Mouse (Mus musculus) thymus, postnatal 4 days (tissue): ENCODE data around the gene Mettl23.
"Not testable (repeated sequence)": the region's sequence is repeated elsewhere in the genome, so short reads cannot be mapped to it uniquely, and the experiment has no call there.

ENCODE experiments used
- DNase-seq: peaks from one replicate; pipeline ENCODE4 v3.0.0; 2021

Mettl23 gene

GRCm38 (mm10) chr11:116848086-116848876, 5.2 kb downstream of the Mettl23 start:
- no peak for DNase-seq

GRCm38 (mm10) chr11:116848877-116849178, 5.8 kb downstream of the Mettl23 start:
- not testable (repeated sequence) for DNase-seq

GRCm38 (mm10) chr11:116849587-116849986, 6.5 kb downstream of the Mettl23 start:
- DNase-seq: no peak

- no peak for DNase-seq
Measured at GRCm38 (mm10) chr11:116850085-116850484, 7.0 kb downstream of the Mettl23 start.

GRCm38 (mm10) chr11:116850833-116851477, 7.9 kb downstream of the Mettl23 start:
- no peak for DNase-seq

DNA sequence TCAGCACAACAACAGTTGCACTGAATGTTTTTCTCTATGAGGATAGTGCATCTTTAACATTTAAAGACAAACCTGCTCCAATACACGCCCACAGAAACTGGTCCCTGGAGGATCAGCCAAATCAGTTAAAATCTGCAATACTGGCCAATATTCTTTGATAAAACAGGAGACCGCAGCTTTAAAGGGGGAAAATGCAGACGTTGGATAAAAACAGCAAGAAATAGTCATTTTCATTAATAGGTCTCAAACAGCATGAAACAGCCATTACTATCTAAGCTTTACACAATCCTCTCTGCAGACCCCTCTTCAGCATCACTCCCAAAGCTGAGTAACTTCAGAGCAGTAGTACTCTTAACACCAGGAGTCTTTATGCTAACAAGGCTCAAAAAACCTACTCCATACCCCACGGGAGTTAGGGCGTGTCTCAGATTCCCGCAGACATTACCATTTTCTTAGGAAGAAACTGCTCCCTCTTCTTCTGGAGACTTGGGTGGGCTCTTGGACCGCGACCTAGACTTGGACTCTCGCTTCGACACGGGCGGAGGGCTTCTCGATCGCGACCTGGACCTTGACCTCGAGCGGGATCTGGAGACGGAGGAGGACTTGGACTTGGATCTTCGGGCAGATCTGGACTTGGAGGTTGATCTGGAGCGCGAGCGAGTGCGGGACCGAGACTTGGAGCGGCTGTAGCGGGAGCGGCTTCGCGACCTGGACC, 8.7 kb downstream of the Mettl23 start:
- DNase-seq: no peak

GRCm38 (mm10) chr11:116852291-116852890, 9.3 kb downstream of the Mettl23 start, which contains the start of gene Mfsd11:
Gene Mfsd11, plus strand, starts transcription at chr11:116852440.
- DNase-seq: peak; percentile 88

GRCm38 (mm10) chr11:116852891-116853511, 9.9 kb downstream of the Mettl23 start, which contains the start of gene Srsf2:
Gene Srsf2, minus strand, starts transcription at chr11:116853094.
- DNase-seq: peak; percentile 97

- peak; percentile 98 for DNase-seq
Measured at GRCm38 (mm10) chr11:116853512-116853928, 10.4 kb downstream of the Mettl23 start.

- DNase-seq: no peak
Measured at GRCm38 (mm10) chr11:116854279-116854678, 11.2 kb downstream of the Mettl23 start.

- DNase-seq: no peak
Measured at GRCm38 (mm10) chr11:116857183-116857850, 14.2 kb downstream of the Mettl23 start.

- DNase-seq: no peak
Measured at GRCm38 (mm10) chr11:116864444-116864843, 21.4 kb downstream of the Mettl23 start.

- no peak for DNase-seq
Measured at GRCm38 (mm10) chr11:116865945-116866585, 23.0 kb downstream of the Mettl23 start.

GRCm38 (mm10) chr11:116868129-116868528, 25.1 kb downstream of the Mettl23 start:
- DNase-seq: no peak

DNA sequence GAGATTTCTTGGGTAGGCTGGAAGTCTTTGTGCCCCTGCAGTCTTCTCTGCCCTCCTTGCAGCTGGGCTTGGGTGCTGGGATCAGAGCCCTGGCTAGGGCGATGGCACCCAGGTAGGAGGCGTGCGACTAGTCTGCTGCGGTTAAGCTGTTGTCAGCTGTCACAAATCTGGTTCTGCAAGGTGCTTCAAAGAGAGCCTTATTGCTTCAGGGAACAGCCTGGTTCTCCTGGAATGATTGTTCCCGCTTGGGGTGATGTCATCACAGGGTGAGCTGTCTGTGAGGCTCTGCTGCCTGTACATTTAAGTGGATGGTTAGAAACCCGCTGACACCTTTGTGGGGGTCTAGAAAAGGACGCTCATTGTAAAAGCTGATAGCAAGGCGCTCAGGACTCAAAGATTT, 26.1 kb downstream of the Mettl23 start:
- no peak for DNase-seq

DNA sequence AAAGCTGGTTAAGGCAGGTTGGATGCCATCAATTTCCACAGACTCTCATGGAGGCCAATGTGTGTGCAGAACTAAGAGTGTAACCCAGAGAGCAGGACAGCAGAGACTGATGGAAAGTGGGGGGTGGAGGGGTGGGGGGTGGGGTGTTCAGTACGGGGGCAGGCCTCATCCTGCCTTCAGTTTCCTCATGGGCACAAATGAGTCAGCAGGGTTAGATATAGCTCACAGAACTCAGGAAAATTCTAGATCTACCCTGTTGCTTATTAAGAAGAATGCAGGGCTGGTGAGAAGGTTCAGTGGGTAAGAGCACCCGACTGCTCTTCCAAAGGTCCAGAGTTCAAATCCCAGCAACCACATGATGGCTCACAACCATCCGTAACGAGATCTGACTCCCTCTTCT, 26.6 kb downstream of the Mettl23 start:
- no peak for DNase-seq

GRCm38 (mm10) chr11:116871538-116871937, 28.5 kb downstream of the Mettl23 start:
- DNase-seq: no peak

- DNase-seq: no peak
Measured at GRCm38 (mm10) chr11:116873987-116874386, 30.9 kb downstream of the Mettl23 start.

DNA sequence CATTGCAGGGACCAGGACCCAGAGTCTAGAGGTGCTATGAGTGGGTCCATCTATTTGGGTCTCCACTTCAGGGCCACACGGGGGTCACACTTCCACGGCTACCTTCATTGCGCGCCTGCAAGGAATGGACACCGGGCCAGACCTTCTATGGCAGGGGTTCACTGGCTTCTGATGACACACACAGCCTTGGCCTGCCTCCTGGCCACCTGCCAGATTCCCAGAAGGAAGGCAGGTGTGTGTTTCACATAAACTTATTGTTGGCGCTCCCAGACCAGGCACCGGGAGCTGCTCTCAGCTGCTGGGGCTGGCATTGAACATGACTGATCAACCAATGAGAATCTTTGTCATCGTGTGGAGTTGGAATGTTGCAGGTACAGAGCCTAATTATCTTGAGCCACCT, 35.4 kb downstream of the Mettl23 start:
- DNase-seq: no peak

- DNase-seq: no peak
Measured at GRCm38 (mm10) chr11:116880839-116881238, 37.8 kb downstream of the Mettl23 start.

- no peak for DNase-seq
Measured at GRCm38 (mm10) chr11:116881440-116881839, 38.4 kb downstream of the Mettl23 start.

DNA sequence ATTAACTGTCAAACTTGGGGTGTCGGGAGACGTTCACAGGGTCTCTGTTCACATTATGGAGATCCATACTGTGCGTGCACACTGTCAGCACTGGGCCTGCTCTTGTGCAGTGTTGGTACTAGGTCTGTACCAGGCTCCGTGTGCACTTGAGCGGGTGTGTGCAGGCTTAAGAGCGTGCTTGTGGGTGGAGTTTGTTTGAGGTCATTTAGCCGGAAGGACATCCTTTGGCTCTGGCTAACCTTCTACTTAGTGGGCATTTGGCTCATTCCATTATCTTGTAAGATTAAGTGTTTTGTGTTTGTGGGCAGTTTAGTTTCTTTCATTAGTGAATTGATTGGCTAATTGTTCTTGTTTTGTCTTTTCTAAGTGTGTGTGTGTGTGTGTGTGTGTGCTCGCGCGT, 39.4 kb downstream of the Mettl23 start:
- no peak for DNase-seq
